14 mouse cellular contexts compared by ENCODE assay signal in genomic region chr10:111570501-111571258, GRCm38 (mm10).
"Had no signal": no experiment of that assay in that cellular context is flagged by ENCODE, and none has a peak within 500 bp of the region (broad histone marks: within the 10 kb centered on the region; RNA-seq: fewer than 3 reads in every experiment).

No protein-coding gene starts in this region.

- DNase-seq: kidney, adult 9 months; kidney, postnatal 10 days; liver, embryonic 13.5 days; liver, postnatal 0 days; retina, postnatal 1 day; right cerebral cortex, postnatal 4 days; thymus, adult 2 months; thymus, postnatal 25 days had no signal

- H3K9me3 ChIP-seq: limb, embryonic 10.5 days; liver, embryonic 13.5 days; lung, embryonic 15.5 days; midbrain, embryonic 13.5 days; neural tube, embryonic 12.5 days; stomach, embryonic 15.5 days had no signal

- H3K9ac ChIP-seq: liver, embryonic 13.5 days; liver, postnatal 0 days; lung, embryonic 15.5 days; midbrain, embryonic 13.5 days; neural tube, embryonic 12.5 days; stomach, embryonic 15.5 days had no signal

- H3K4me1 ChIP-seq: midbrain, embryonic 13.5 days; neural tube, embryonic 12.5 days had no signal

- H3K27ac ChIP-seq: left cerebral cortex, adult 2 months; limb, embryonic 10.5 days; liver, embryonic 13.5 days; lung, embryonic 15.5 days; midbrain, embryonic 13.5 days; neural tube, embryonic 12.5 days; stomach, embryonic 15.5 days had no signal

- ATAC-seq: liver, postnatal 0 days; midbrain, embryonic 13.5 days had no signal

- H3K27me3 ChIP-seq: liver, embryonic 13.5 days; lung, embryonic 15.5 days; midbrain, embryonic 13.5 days; neural tube, embryonic 12.5 days; stomach, embryonic 15.5 days had no signal

- H3K36me3 ChIP-seq: limb, embryonic 10.5 days; liver, embryonic 13.5 days; lung, embryonic 15.5 days; midbrain, embryonic 13.5 days; neural tube, embryonic 12.5 days; stomach, embryonic 15.5 days had no signal

- H3K4me3 ChIP-seq: left cerebral cortex, adult 2 months; limb, embryonic 10.5 days; liver, embryonic 13.5 days; lung, embryonic 15.5 days; midbrain, embryonic 13.5 days; neural tube, embryonic 12.5 days; stomach, embryonic 15.5 days had no signal
